Mouse (Mus musculus): ENCODE data around the gene Krt7. TPM values are rescaled to one million over a fixed set of nuclear protein-coding genes. Genes with fewer than 3 reads are reported as not detected.

The Krt7 gene
- total and polyA plus RNA-seq, 2 experiments from 2014 or later, result 10.2 to 24.8 TPM

DNA sequence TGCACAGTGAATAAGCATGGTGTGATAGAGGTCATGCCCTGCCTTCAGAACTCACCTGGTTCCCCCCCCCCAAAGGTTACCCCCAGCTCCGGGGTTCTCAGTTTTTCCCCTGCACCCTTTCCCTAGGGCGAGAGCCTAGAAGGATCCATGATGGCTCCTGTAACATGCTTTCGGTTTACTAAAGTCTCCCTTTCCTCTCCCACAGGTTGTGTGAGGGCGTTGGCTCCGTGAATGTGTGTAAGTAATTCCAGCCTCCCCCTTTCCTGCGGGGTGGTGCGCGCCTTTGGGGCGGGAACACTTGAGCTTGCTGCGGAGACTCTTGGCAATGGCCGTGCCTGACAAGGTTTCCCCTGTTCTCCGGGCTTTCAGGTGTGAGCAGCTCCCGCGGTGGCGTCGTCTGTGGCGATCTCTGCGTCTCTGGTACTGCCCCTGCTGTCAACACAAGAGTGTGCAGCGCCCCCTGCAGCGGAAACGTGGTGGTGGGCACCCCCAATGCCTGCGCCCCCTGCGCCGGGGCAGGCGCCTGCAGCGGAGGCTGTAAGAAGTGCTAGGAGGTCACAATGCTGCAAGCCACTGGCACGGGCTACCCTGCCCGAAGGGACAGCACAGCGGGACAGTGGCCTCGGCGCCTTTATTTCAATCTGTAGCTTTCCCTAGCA is 68.3 kb downstream of the Krt7 start:
- Histone ChIP-seq H3K27me3 (ENCODE audit: control insufficient read depth, insufficient read depth, low read length) (peaks cover 11% of the 10 kb centered on the region), H3K27ac (ENCODE audit: low read depth) (no peak overlapping the region), H3K4me2 (ENCODE audit: low read depth, low read length) (peak overlapping the region; percentile 50), H3K4me3 (ENCODE audit: low read depth, low read length) (peak overlapping the region; percentile 25), H3K9me3 (replicated peaks; ENCODE audit: control insufficient read depth, low read length) (no peaks in the 10 kb centered on the region), H3K9ac (replicated peaks; ENCODE audit: low read depth, low read length) (no peak overlapping the region), H3K36me3 (replicated peaks; ENCODE audit: control insufficient read depth, insufficient read depth, low read length) (no peaks in the 10 kb centered on the region), H3K4me1 (ENCODE audit: control insufficient read depth, insufficient read depth) (no peaks in the 10 kb centered on the region)
- TF ChIP-seq EP300 (IDR thresholded peaks at IDR 0.05; ENCODE audit: low read depth) (no peak), CTCF (IDR thresholded peaks at IDR 0.05; ENCODE audit: low read depth) (peak; percentile 25)
- 8% methylated on average over 31 of the region's 31 CpGs for WGBS
- DNase-seq (ENCODE audit: low spot score) (no peak), ATAC-seq (ENCODE audit: insufficient read depth, low read depth) (no peak)

DNA sequence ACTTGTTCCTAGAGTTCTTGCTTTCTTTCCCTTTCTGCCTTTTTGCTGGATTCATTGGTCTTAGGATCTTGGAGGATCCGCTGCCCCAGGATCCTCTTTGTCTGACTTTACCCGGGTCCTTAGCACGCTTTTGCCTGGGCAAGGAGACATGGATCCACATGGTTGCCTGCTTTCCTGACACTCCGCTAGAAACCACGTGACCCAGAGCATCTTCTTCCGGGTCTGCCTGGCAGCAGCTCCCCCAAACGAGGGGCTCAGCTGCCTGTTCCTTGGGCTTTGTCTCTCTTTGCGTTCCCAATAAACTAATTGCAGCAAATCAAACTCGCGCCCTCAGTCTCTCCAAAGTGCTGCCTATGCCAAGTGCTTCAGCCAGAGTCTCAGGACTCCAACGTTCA is 68.8 kb downstream of the Krt7 start:
- ATAC-seq (ENCODE audit: insufficient read depth, low read depth) (no peak), DNase-seq (ENCODE audit: low spot score) (no peak)
- Histone ChIP-seq H3K27me3 (ENCODE audit: control insufficient read depth, insufficient read depth, low read length) (peaks cover 11% of the 10 kb centered on the region), H3K36me3 (replicated peaks; ENCODE audit: control insufficient read depth, insufficient read depth, low read length) (no peaks in the 10 kb centered on the region), H3K27ac (ENCODE audit: low read depth) (no peak overlapping the region), H3K4me1 (ENCODE audit: control insufficient read depth, insufficient read depth) (no peaks in the 10 kb centered on the region), H3K4me2 (ENCODE audit: low read depth, low read length) (peak overlapping the region; percentile 50), H3K4me3 (ENCODE audit: low read depth, low read length) (peak overlapping the region; percentile 25; the same call in 1 of the 2 replicates), H3K9me3 (replicated peaks; ENCODE audit: control insufficient read depth, low read length) (no peaks in the 10 kb centered on the region), H3K9ac (replicated peaks; ENCODE audit: low read depth, low read length) (no peak overlapping the region)
- 36% methylated on average over 11 of the region's 11 CpGs for WGBS
- TF ChIP-seq CTCF (IDR thresholded peaks at IDR 0.05; ENCODE audit: low read depth) (no peak), EP300 (IDR thresholded peaks at IDR 0.05; ENCODE audit: low read depth) (no peak)

MicroRNAs encoded within 50 kb of the gene (microRNA counts, 519-probe panel; counts per million panel counts)
- microRNA mmu-miR-1941-3p (not detected), microRNA mmu-miR-1941-5p (not detected)

Small RNAs within 50 kb of the gene (microRNA-seq; reads per million reads assigned to microRNA genes)
- 2.9 reads per million, percentile 12 among the genes with 10 or more reads in this experiment for gene Mir1941

Other genes starting within 250 kb of the Krt7 start
- gene Acvr1b, start 237.0 kb upstream of the Krt7 start, total RNA-seq (2014; rRNA removed; ENCODE audit: low replicate concordance), result 22.3 and 25.9 TPM in 2 replicates
- 5.2 and 5.8 TPM in 2 replicates for gene Acvr1b, start 237.0 kb upstream of the Krt7 start, polyA plus RNA-seq (2015; fragmentation: Nextera tagmentation; extraction: Ambion mirVana)
- gene Grasp, start 186.9 kb upstream of the Krt7 start, total RNA-seq (2014; rRNA removed; ENCODE audit: low replicate concordance), result 8.0 and 21.3 TPM in 2 replicates
- 2.0 and 2.3 TPM in 2 replicates for gene Grasp, start 186.9 kb upstream of the Krt7 start, polyA plus RNA-seq (2015; fragmentation: Nextera tagmentation; extraction: Ambion mirVana)
- gene Nr4a1, start 156.8 kb upstream of the Krt7 start, total RNA-seq (2014; rRNA removed; ENCODE audit: low replicate concordance), result 40.2 and 56.0 TPM in 2 replicates
- 7.4 and 8.6 TPM in 2 replicates for gene Nr4a1, start 156.8 kb upstream of the Krt7 start, polyA plus RNA-seq (2015; fragmentation: Nextera tagmentation; extraction: Ambion mirVana)
- gene Atg101, start 126.8 kb upstream of the Krt7 start, total RNA-seq (2014; rRNA removed; ENCODE audit: low replicate concordance), result 43.7 and 61.6 TPM in 2 replicates
- 48.6 and 53.4 TPM in 2 replicates for gene Atg101, start 126.8 kb upstream of the Krt7 start, polyA plus RNA-seq (2015; fragmentation: Nextera tagmentation; extraction: Ambion mirVana)
- 6.5 and 8.4 TPM in 2 replicates for gene 6030408B16Rik, start 117.8 kb upstream of the Krt7 start, total RNA-seq (2014; rRNA removed; ENCODE audit: low replicate concordance)
- 6.4 and 8.1 TPM in 2 replicates for gene 6030408B16Rik, start 117.8 kb upstream of the Krt7 start, polyA plus RNA-seq (2015; fragmentation: Nextera tagmentation; extraction: Ambion mirVana)
- 5.9 and 12.0 TPM in 2 replicates for gene Krt80, start 40.9 kb upstream of the Krt7 start, total RNA-seq (2014; rRNA removed; ENCODE audit: low replicate concordance)
- 1.8 and 2.2 TPM in 2 replicates for gene Krt80, start 40.9 kb upstream of the Krt7 start, polyA plus RNA-seq (2015; fragmentation: Nextera tagmentation; extraction: Ambion mirVana)
- not detected in 2 replicates for gene Krt87, start 27.8 kb downstream of the Krt7 start, total RNA-seq (2014; rRNA removed; ENCODE audit: low replicate concordance)
- not detected in 2 replicates for gene Krt87, start 27.8 kb downstream of the Krt7 start, polyA plus RNA-seq (2015; fragmentation: Nextera tagmentation; extraction: Ambion mirVana)
- gene Krt88, start 36.7 kb downstream of the Krt7 start, total RNA-seq (2014; rRNA removed; ENCODE audit: low replicate concordance), result not detected in 2 replicates
- gene Krt88, start 36.7 kb downstream of the Krt7 start, polyA plus RNA-seq (2015; fragmentation: Nextera tagmentation; extraction: Ambion mirVana), result not detected in 2 replicates
- gene Krt81, start 52.7 kb downstream of the Krt7 start, total RNA-seq (2014; rRNA removed; ENCODE audit: low replicate concordance), result not detected in 2 replicates
- not detected in 2 replicates for gene Krt81, start 52.7 kb downstream of the Krt7 start, polyA plus RNA-seq (2015; fragmentation: Nextera tagmentation; extraction: Ambion mirVana)
- gene Krt86, start 62.4 kb downstream of the Krt7 start, total RNA-seq (2014; rRNA removed; ENCODE audit: low replicate concordance), result not detected in 2 replicates
- gene Krt86, start 62.4 kb downstream of the Krt7 start, polyA plus RNA-seq (2015; fragmentation: Nextera tagmentation; extraction: Ambion mirVana), result not detected in 2 replicates
- not detected in 2 replicates for gene Krt83, start 80.5 kb downstream of the Krt7 start, total RNA-seq (2014; rRNA removed; ENCODE audit: low replicate concordance)
- gene Krt83, start 80.5 kb downstream of the Krt7 start, polyA plus RNA-seq (2015; fragmentation: Nextera tagmentation; extraction: Ambion mirVana), result not detected in 2 replicates
- not detected in 2 replicates for gene Gm49425, start 106.2 kb downstream of the Krt7 start, total RNA-seq (2014; rRNA removed; ENCODE audit: low replicate concordance)
- gene Gm49425, start 106.2 kb downstream of the Krt7 start, polyA plus RNA-seq (2015; fragmentation: Nextera tagmentation; extraction: Ambion mirVana), result not detected in 2 replicates
- gene Krt84, start 121.8 kb downstream of the Krt7 start, total RNA-seq (2014; rRNA removed; ENCODE audit: low replicate concordance), result not detected in 2 replicates
- gene Krt84, start 121.8 kb downstream of the Krt7 start, polyA plus RNA-seq (2015; fragmentation: Nextera tagmentation; extraction: Ambion mirVana), result not detected in 2 replicates
- gene Krt82, start 139.6 kb downstream of the Krt7 start, total RNA-seq (2014; rRNA removed; ENCODE audit: low replicate concordance), result not detected in 2 replicates
- not detected in 2 replicates for gene Krt82, start 139.6 kb downstream of the Krt7 start, polyA plus RNA-seq (2015; fragmentation: Nextera tagmentation; extraction: Ambion mirVana)
- 0.08 TPM in 1 of 2 replicates, not detected in the other for gene Krt90, start 151.9 kb downstream of the Krt7 start, total RNA-seq (2014; rRNA removed; ENCODE audit: low replicate concordance)
- gene Krt90, start 151.9 kb downstream of the Krt7 start, polyA plus RNA-seq (2015; fragmentation: Nextera tagmentation; extraction: Ambion mirVana), result 0.04 and 0.14 TPM in 2 replicates
- not detected in 2 replicates for gene Krt75, start 162.9 kb downstream of the Krt7 start, total RNA-seq (2014; rRNA removed; ENCODE audit: low replicate concordance)
- not detected in 2 replicates for gene Krt75, start 162.9 kb downstream of the Krt7 start, polyA plus RNA-seq (2015; fragmentation: Nextera tagmentation; extraction: Ambion mirVana)
- not detected in 2 replicates for gene Gm5414, start 217.1 kb downstream of the Krt7 start, total RNA-seq (2014; rRNA removed; ENCODE audit: low replicate concordance)
- gene Gm5414, start 217.1 kb downstream of the Krt7 start, polyA plus RNA-seq (2015; fragmentation: Nextera tagmentation; extraction: Ambion mirVana), result not detected in 2 replicates
- gene Gm5478, start 236.3 kb downstream of the Krt7 start, total RNA-seq (2014; rRNA removed; ENCODE audit: low replicate concordance), result not detected in 2 replicates
- not detected in 2 replicates for gene Gm5478, start 236.3 kb downstream of the Krt7 start, polyA plus RNA-seq (2015; fragmentation: Nextera tagmentation; extraction: Ambion mirVana)